Mouse (Mus musculus) C2C12 (cell line): ENCODE measurements around the gene Hnrnph1. TPM values are rescaled to one million over a fixed set of nuclear protein-coding genes. Genes with fewer than 3 reads are reported as not detected.

ENCODE experiments used
- H3K27me3 ChIP-seq: one replicate; pipeline ENCODE4 v1.6.1; 2011; ENCODE audit not compliant: control insufficient read depth, insufficient read depth, insufficient read length
- H3K36me3 ChIP-seq: one replicate; pipeline ENCODE4 v1.6.1; 2011; ENCODE audit not compliant: control insufficient read depth, insufficient read depth
- H3K4me3 ChIP-seq: one replicate; pipeline ENCODE4 v1.5.1; 2011; ENCODE audit warnings: mild to moderate bottlenecking, control low read depth; ENCODE audit not compliant: poor library complexity, insufficient read depth, severe bottlenecking
- H3K79me2 ChIP-seq: one replicate; pipeline ENCODE4 v1.6.1; 2011; ENCODE audit not compliant: control insufficient read depth, insufficient read depth
- H3K79me3 ChIP-seq: one replicate; pipeline ENCODE4 v1.6.1; 2011; ENCODE audit warnings: low read depth, control low read depth
- H3ac ChIP-seq: one replicate; pipeline ENCODE3; 2011; ENCODE audit warnings: low read depth; ENCODE audit not compliant: control insufficient read depth, insufficient read length
- CEBPB ChIP-seq: IDR thresholded peaks from one replicate; pipeline ENCODE4 v1.6.1; 2011; ENCODE audit warnings: low read depth, mild to moderate bottlenecking, control low read depth, moderate library complexity
- CTCF ChIP-seq: IDR thresholded peaks from one replicate; pipeline ENCODE4 v1.5.1; 2011; ENCODE audit not compliant: control insufficient read depth, insufficient read depth, insufficient read length
- FOSL1 ChIP-seq: IDR thresholded peaks from one replicate; pipeline ENCODE4 v1.8.0; 2011; ENCODE audit warnings: mild to moderate bottlenecking, low read length; ENCODE audit not compliant: poor library complexity, insufficient read depth, severe bottlenecking
- MAX ChIP-seq: IDR thresholded peaks from one replicate; pipeline ENCODE4 v1.6.1; 2011; ENCODE audit warnings: mild to moderate bottlenecking, control low read depth
- MYOD1 ChIP-seq: IDR thresholded peaks from one replicate; pipeline ENCODE4 v1.6.1; 2011; ENCODE audit warnings: low read depth; ENCODE audit not compliant: control insufficient read depth, insufficient read length
- MYOG ChIP-seq: IDR thresholded peaks from one replicate; pipeline ENCODE4 v1.6.1; 2011; ENCODE audit not compliant: control insufficient read depth, insufficient read length; ENCODE audit errors: extremely low read depth
- USF1 ChIP-seq: IDR thresholded peaks from one replicate; pipeline ENCODE4 v1.6.1; 2011; ENCODE audit warnings: low read depth, mild to moderate bottlenecking, control low read depth, moderate library complexity
- polyA plus RNA-seq: library from polyadenylated mRNA; unstranded; fragments of >200 nt; fragmentation: generic; extraction: Trizol; gene quantifications from one replicate; pipeline ENCODE4 v1.2.1, GENCODE M21; 2012; ENCODE audit warnings: missing spikeins

The Hnrnph1 gene
- polyA plus RNA-seq, 1 experiment, result 112 TPM

- Histone ChIP-seq H3K27me3 (no peaks in the 10 kb centered on the region), H3K79me3 (peaks cover 60% of the 10 kb centered on the region), H3K36me3 (peaks cover 80% of the 10 kb centered on the region), H3K79me2 (peaks cover 77% of the 10 kb centered on the region), H3ac (no peak overlapping the region), H3K4me3 (peak overlapping the region; percentile 92)
- TF ChIP-seq CTCF, result no peak
- TF ChIP-seq MYOG, result no peak
- TF ChIP-seq MYOD1, result no peak
- TF ChIP-seq MAX, result no peak
- TF ChIP-seq FOSL1, result no peak
- no peak for TF ChIP-seq CEBPB
- TF ChIP-seq USF1, result no peak
Measured at GRCm38 (mm10) chr11:50381311-50381710, 4.5 kb downstream of the Hnrnph1 start.

GRCm38 (mm10) chr11:50387167-50387679 is 10.4 kb downstream of the Hnrnph1 start:
- peaks cover 30% of the 10 kb centered on the region for H3K79me2 ChIP-seq
- peaks cover 76% of the 10 kb centered on the region for H3K36me3 ChIP-seq
- H3K4me3 ChIP-seq, result no peak overlapping the region
- H3K27me3 ChIP-seq, result no peaks in the 10 kb centered on the region
- no peak overlapping the region for H3ac ChIP-seq
- peaks cover 15% of the 10 kb centered on the region for H3K79me3 ChIP-seq
- TF ChIP-seq MAX (no peak), MYOG (no peak), FOSL1 (no peak), MYOD1 (no peak), CTCF (no peak), USF1 (no peak), CEBPB (no peak)

- Histone ChIP-seq H3K79me3 (peaks cover 10% of the 10 kb centered on the region), H3K36me3 (peaks cover 71% of the 10 kb centered on the region), H3K79me2 (peaks cover 25% of the 10 kb centered on the region), H3ac (no peak overlapping the region), H3K4me3 (no peak overlapping the region), H3K27me3 (no peaks in the 10 kb centered on the region)
- TF ChIP-seq MYOD1 (no peak), FOSL1 (no peak), MAX (no peak), MYOG (no peak), CTCF (no peak), CEBPB (no peak), USF1 (no peak)
Measured at GRCm38 (mm10) chr11:50387697-50388096, 10.9 kb downstream of the Hnrnph1 start.

GRCm38 (mm10) chr11:50388217-50388929 is 11.6 kb downstream of the Hnrnph1 start:
- Histone ChIP-seq H3K4me3 (no peak overlapping the region), H3K36me3 (peaks cover 64% of the 10 kb centered on the region), H3K27me3 (no peaks in the 10 kb centered on the region), H3K79me3 (peaks cover 3% of the 10 kb centered on the region), H3K79me2 (peaks cover 19% of the 10 kb centered on the region), H3ac (no peak overlapping the region)
- TF ChIP-seq MAX (no peak), FOSL1 (no peak), CEBPB (no peak), CTCF (no peak), MYOD1 (no peak), USF1 (no peak), MYOG (no peak)

GRCm38 (mm10) chr11:50389011-50389410 is 12.2 kb downstream of the Hnrnph1 start:
- Histone ChIP-seq H3ac (no peak overlapping the region), H3K79me3 (no peaks in the 10 kb centered on the region), H3K36me3 (peaks cover 58% of the 10 kb centered on the region), H3K4me3 (no peak overlapping the region), H3K27me3 (no peaks in the 10 kb centered on the region), H3K79me2 (peaks cover 15% of the 10 kb centered on the region)
- TF ChIP-seq USF1, result no peak

GRCm38 (mm10) chr11:50389616-50390015 is 12.8 kb downstream of the Hnrnph1 start:
- Histone ChIP-seq H3K79me2 (peaks cover 10% of the 10 kb centered on the region), H3ac (no peak overlapping the region), H3K36me3 (peaks cover 57% of the 10 kb centered on the region), H3K79me3 (no peaks in the 10 kb centered on the region), H3K27me3 (no peaks in the 10 kb centered on the region), H3K4me3 (no peak overlapping the region)
- TF ChIP-seq MYOG (no peak), CEBPB (no peak), USF1 (no peak), CTCF (no peak), MAX (no peak), MYOD1 (no peak), FOSL1 (no peak)
